Mouse (Mus musculus): ENCODE measurements around the gene Tmem217. TPM values are rescaled to one million over a fixed set of nuclear protein-coding genes. Genes with fewer than 3 reads are reported as not detected.
"Not testable (repeated sequence)": the region's sequence is repeated elsewhere in the genome, so short reads cannot be mapped to it uniquely, and the experiment has no call there.

The Tmem217 gene
- polyA plus RNA-seq, 1 experiment from 2014 or later: 1.0 TPM

GRCm38 (mm10) chr17:29513044-29513730 lies 39.0 kb downstream of the Tmem217 start:
- peak; percentile 75 for DNase-seq (ENCODE audit: extremely low spot score, low spot score)
- no peaks in the 10 kb centered on the region for H3K27me3 ChIP-seq (ENCODE audit: poor library complexity, severe bottlenecking)
- H3K36me3 ChIP-seq (replicated peaks): no peaks in the 10 kb centered on the region
- no peak overlapping the region for H3K4me3 ChIP-seq
- WGBS: 35% methylated on average over 13 of the region's 13 CpGs
- H3K4me1 ChIP-seq: peaks cover 13% of the 10 kb centered on the region
- peak overlapping the region; percentile 48; the same call in 1 of the 2 replicates for H3K27ac ChIP-seq
- no peaks in the 10 kb centered on the region for H3K9me3 ChIP-seq

GRCm38 (mm10) chr17:29510691-29511090 lies 41.5 kb downstream of the Tmem217 start:
- Histone ChIP-seq H3K4me3 (no peak overlapping the region), H3K36me3 (replicated peaks) (no peaks in the 10 kb centered on the region), H3K27me3 (ENCODE audit: poor library complexity, severe bottlenecking) (no peaks in the 10 kb centered on the region), H3K27ac (no peak overlapping the region), H3K4me1 (peaks cover 13% of the 10 kb centered on the region), H3K9me3 (no peaks in the 10 kb centered on the region)
- WGBS: 65% methylated on average over 8 of the region's 8 CpGs
- DNase-seq (ENCODE audit: extremely low spot score, low spot score): no peak

GRCm38 (mm10) chr17:29508927-29509608 lies 43.1 kb downstream of the Tmem217 start:
- Histone ChIP-seq H3K27ac (peak overlapping the region; percentile 44), H3K36me3 (replicated peaks) (no peaks in the 10 kb centered on the region), H3K27me3 (ENCODE audit: poor library complexity, severe bottlenecking) (no peaks in the 10 kb centered on the region; the same call in 1 of the 2 replicates), H3K4me3 (no peak overlapping the region), H3K9me3 (no peaks in the 10 kb centered on the region), H3K4me1 (peaks cover 9% of the 10 kb centered on the region)
- 79% methylated on average over 12 of the region's 12 CpGs for WGBS
- DNase-seq (ENCODE audit: extremely low spot score, low spot score): no peak

- H3K4me3 ChIP-seq: no peak overlapping the region
Measured at GRCm38 (mm10) chr17:29503700-29504099, 48.5 kb downstream of the Tmem217 start.

DNA sequence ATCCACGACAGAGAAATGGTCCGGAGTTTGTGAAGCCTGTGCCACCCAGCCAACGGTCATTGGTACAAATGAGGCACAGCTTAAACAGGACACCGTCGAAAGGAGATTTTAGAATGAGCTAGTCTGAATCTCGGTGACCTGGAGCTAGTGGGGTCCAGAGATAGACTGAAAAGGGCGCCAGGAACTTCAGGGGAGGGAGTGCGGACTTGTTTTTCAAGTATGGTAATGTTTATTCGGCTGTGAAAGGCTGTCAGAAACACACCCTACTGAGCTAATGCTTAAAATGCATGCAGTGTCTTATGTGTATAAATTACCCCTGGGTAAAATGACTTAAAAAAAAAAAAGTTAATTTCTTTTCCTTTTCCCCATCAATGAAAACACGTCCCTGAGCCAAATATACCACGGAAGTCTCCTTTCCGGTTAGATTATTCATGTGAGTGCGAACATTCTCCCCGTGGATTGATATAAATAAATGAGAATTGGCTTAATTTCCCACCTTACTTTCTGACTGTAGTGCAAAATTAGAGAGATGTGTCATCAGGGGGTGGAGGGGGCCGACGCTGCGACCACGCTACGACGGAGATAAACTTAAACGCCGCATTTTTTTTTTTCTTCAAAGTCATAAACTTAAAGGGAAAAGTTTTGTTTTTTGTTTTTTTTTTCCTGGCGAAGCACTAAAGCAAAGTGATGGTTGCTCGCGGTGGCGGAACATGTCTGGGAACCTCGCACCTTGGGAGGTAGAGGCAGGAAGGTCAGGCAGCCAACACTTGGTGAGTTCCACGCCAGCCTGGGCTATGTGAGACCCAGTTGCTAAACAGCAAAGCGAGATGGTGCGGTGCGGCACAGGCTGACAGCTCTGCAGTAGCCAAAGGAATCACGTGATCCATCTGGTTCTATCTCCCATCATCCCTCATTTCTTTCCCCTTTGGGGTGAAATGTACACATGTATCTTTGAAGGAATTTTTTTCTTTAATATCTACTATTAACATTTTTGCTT lies 49.2 kb downstream of the Tmem217 start:
- Histone ChIP-seq H3K4me3 (peak overlapping the region; percentile 19; the same call in 1 of the 2 replicates), H3K27me3 (ENCODE audit: poor library complexity, severe bottlenecking) (peaks cover 23% of the 10 kb centered on the region), H3K27ac (no peak overlapping the region), H3K36me3 (replicated peaks) (no peaks in the 10 kb centered on the region), H3K4me1 (peaks cover 8% of the 10 kb centered on the region), H3K9me3 (no peaks in the 10 kb centered on the region)
- DNase-seq (ENCODE audit: extremely low spot score, low spot score): no peak
- 22% methylated on average over 32 of the region's 32 CpGs for WGBS

More at GRCm38 (mm10) chr17:29503700-29504099, 48.5 kb downstream of the Tmem217 start:
- Histone ChIP-seq H3K4me1 (peaks cover 6% of the 10 kb centered on the region), H3K36me3 (replicated peaks) (no peaks in the 10 kb centered on the region), H3K9me3 (no peaks in the 10 kb centered on the region), H3K27ac (no peak overlapping the region), H3K27me3 (ENCODE audit: poor library complexity, severe bottlenecking) (peaks cover 23% of the 10 kb centered on the region)
- DNase-seq (ENCODE audit: extremely low spot score, low spot score): no peak
- 78% methylated on average over 5 of the region's 5 CpGs for WGBS

GRCm38 (mm10) chr17:29502005-29502668 lies 50.0 kb downstream of the Tmem217 start:
- peaks cover 23% of the 10 kb centered on the region for H3K27me3 ChIP-seq (ENCODE audit: poor library complexity, severe bottlenecking)
- 79% methylated on average over 7 of the region's 7 CpGs for WGBS

GRCm38 (mm10) chr17:29500802-29501469 lies 51.2 kb downstream of the Tmem217 start:
- peaks cover 7% of the 10 kb centered on the region for H3K36me3 ChIP-seq (replicated peaks)
- H3K4me1 ChIP-seq: peaks cover 9% of the 10 kb centered on the region
- H3K27me3 ChIP-seq (ENCODE audit: poor library complexity, severe bottlenecking): peaks cover 23% of the 10 kb centered on the region
- peak overlapping the region; percentile 64; the same call in 1 of the 2 replicates for H3K27ac ChIP-seq
- 81% methylated on average over 17 of the region's 17 CpGs for WGBS
- no peak overlapping the region for H3K4me3 ChIP-seq
- no peak for DNase-seq (ENCODE audit: extremely low spot score, low spot score)
- H3K9me3 ChIP-seq: no peaks in the 10 kb centered on the region

More at GRCm38 (mm10) chr17:29502005-29502668, 50.0 kb downstream of the Tmem217 start:
- H3K27ac ChIP-seq: no peak overlapping the region
- peaks cover 9% of the 10 kb centered on the region for H3K4me1 ChIP-seq
- H3K36me3 ChIP-seq (replicated peaks): no peaks in the 10 kb centered on the region
- no peak overlapping the region for H3K4me3 ChIP-seq
- H3K9me3 ChIP-seq: no peaks in the 10 kb centered on the region
- DNase-seq (ENCODE audit: extremely low spot score, low spot score): no peak

DNA sequence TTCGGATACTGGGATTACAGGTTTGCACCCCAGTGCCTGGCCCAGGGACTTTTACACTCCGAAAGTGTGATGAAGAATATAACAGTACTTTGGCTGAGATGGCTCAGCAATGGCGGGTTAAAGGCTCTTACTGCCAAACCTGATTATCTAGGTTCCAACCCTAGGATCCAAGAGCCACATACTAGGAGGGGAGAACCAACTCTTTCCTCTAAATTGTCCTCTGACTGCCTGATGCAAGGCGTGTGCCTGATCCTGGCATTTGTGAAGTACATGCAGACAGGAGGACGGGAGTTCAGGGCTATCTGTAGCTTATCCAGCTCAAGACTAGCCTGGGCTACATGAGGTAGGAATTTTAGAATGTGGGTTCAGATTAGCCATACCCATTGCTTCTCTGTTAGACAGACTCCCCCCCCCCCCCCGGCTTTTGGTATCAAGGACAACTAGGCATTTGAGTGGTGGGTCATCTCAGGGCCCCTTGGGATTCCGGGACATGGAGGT lies 51.9 kb downstream of the Tmem217 start:
- H3K27me3 ChIP-seq (ENCODE audit: poor library complexity, severe bottlenecking): peaks cover 23% of the 10 kb centered on the region
- no peaks in the 10 kb centered on the region for H3K9me3 ChIP-seq
- H3K36me3 ChIP-seq (replicated peaks): peaks cover 10% of the 10 kb centered on the region
- peaks cover 9% of the 10 kb centered on the region for H3K4me1 ChIP-seq
- 81% methylated on average over 7 of the region's 7 CpGs for WGBS
- no peak for DNase-seq (ENCODE audit: extremely low spot score, low spot score)
- H3K27ac ChIP-seq: peak overlapping the region; percentile 64
- H3K4me3 ChIP-seq: no peak overlapping the region

- Histone ChIP-seq H3K4me1 (peaks cover 15% of the 10 kb centered on the region), H3K36me3 (replicated peaks) (peaks cover 17% of the 10 kb centered on the region), H3K27ac (peak overlapping the region; percentile 64), H3K4me3 (no peak overlapping the region), H3K27me3 (ENCODE audit: poor library complexity, severe bottlenecking) (peaks cover 23% of the 10 kb centered on the region), H3K9me3 (no peaks in the 10 kb centered on the region)
- 81% methylated on average over 6 of the region's 6 CpGs for WGBS
- no peak for DNase-seq (ENCODE audit: extremely low spot score, low spot score)
Measured at GRCm38 (mm10) chr17:29499511-29499910, 52.7 kb downstream of the Tmem217 start.

GRCm38 (mm10) chr17:29498952-29499351 lies 53.2 kb downstream of the Tmem217 start:
- H3K4me3 ChIP-seq; H3K9me3 ChIP-seq; DNase-seq (ENCODE audit: extremely low spot score, low spot score); H3K27ac ChIP-seq: not testable (repeated sequence)
- peaks cover 21% of the 10 kb centered on the region for H3K4me1 ChIP-seq
- peaks cover 22% of the 10 kb centered on the region for H3K36me3 ChIP-seq (replicated peaks)
- H3K27me3 ChIP-seq (ENCODE audit: poor library complexity, severe bottlenecking): peaks cover 22% of the 10 kb centered on the region
- 89% methylated on average over 2 of the region's 2 CpGs for WGBS

DNA sequence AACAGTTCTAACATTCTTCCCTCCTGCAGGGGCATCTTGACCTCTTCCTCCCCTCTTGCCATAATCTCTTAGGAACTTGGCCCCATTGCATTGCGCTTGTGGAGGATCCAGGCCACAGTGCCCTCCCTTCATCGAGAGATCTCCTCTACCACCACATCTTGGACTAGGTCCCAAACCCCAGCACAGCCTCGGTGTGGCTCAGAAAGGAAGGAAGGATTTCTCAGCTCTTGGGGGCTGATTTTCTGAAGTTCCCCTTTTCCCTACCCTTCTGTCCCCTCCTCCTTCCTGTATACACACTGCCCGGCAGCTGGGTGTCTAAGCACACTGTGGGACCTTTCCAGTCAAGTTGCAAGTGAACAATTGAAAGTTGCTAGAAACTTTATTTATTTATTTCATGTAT lies 54.2 kb downstream of the Tmem217 start:
- H3K4me3 ChIP-seq: no peak overlapping the region
- no peak for DNase-seq (ENCODE audit: extremely low spot score, low spot score)
- H3K27me3 ChIP-seq (ENCODE audit: poor library complexity, severe bottlenecking): peaks cover 13% of the 10 kb centered on the region
- H3K4me1 ChIP-seq: peaks cover 30% of the 10 kb centered on the region
- H3K27ac ChIP-seq: peak overlapping the region; percentile 62
- 68% methylated on average over 4 of the region's 4 CpGs for WGBS
- H3K36me3 ChIP-seq (replicated peaks): peaks cover 31% of the 10 kb centered on the region
- H3K9me3 ChIP-seq: no peaks in the 10 kb centered on the region

Measured in forebrain, embryonic 10.5 days (tissue).